Mouse (Mus musculus) ES-E14 (cell line): ENCODE measurements around the gene Olfr316. TPM values are rescaled to one million over a fixed set of nuclear protein-coding genes. Genes with fewer than 3 reads are reported as not detected.

ENCODE experiments used
- DNase-seq: peaks from one replicate; pipeline ENCODE4 v3.0.0-alpha.2; 2013; ENCODE audit warnings: low read depth, low spot score
- H3K27ac ChIP-seq: 2 replicates; pipeline ENCODE4 v1.5.1; 2012; ENCODE audit warnings: low read depth, mild to moderate bottlenecking, low read length, moderate library complexity, mixed read lengths; ENCODE audit not compliant: poor library complexity, insufficient read depth, severe bottlenecking
- H3K36me3 ChIP-seq: 2 replicates; pipeline ENCODE4 v1.6.1; 2012; ENCODE audit warnings: mild to moderate bottlenecking, low read length, moderate library complexity, mixed read lengths; ENCODE audit not compliant: control insufficient read depth, poor library complexity, insufficient read depth, severe bottlenecking
- H3K4me1 ChIP-seq, 2 experiments: fragments of 150-350 bp in 1 of 2; sonication (generic) in 1 of 2; 2 replicates each; pipeline ENCODE4 v1.6.1; 2012; ENCODE audit warnings: low read length in 2 of 2, mild to moderate bottlenecking in 1 of 2, mixed read lengths in 1 of 2; ENCODE audit not compliant: control insufficient read depth in 2 of 2, insufficient read depth in 2 of 2, poor library complexity in 1 of 2
- H3K4me3 ChIP-seq, 2 experiments: fragments of 150-350 bp in 1 of 2; sonication (generic) in 1 of 2; 2 replicates each; pipeline ENCODE4 v1.5.1; 2012; ENCODE audit warnings: low read length in 2 of 2, low read depth in 1 of 2, mild to moderate bottlenecking in 1 of 2, mixed read lengths in 1 of 2; ENCODE audit not compliant: insufficient read depth in 1 of 2, poor library complexity in 1 of 2, severe bottlenecking in 1 of 2
- H3K9ac ChIP-seq: 2 replicates; pipeline ENCODE4 v1.6.1; 2012; ENCODE audit warnings: low read depth, mild to moderate bottlenecking, low read length, mixed read lengths; ENCODE audit not compliant: poor library complexity, insufficient read depth, severe bottlenecking
- H3K9me3 ChIP-seq: fragments of 150-350 bp; sonication (generic); 2 replicates; pipeline ENCODE4 v1.6.1; 2012; ENCODE audit warnings: low read depth, mild to moderate bottlenecking, low read length; ENCODE audit not compliant: control insufficient read depth, insufficient read depth
- CHD2 ChIP-seq: IDR thresholded peaks from 2 replicates; pipeline ENCODE4 v1.6.1; 2014; ENCODE audit warnings: mild to moderate bottlenecking, low read depth, low read length, inconsistent platforms
- HCFC1 ChIP-seq: IDR thresholded peaks from 2 replicates; pipeline ENCODE4 v1.6.1; 2012; ENCODE audit warnings: low read length, inconsistent platforms, borderline replicate concordance; ENCODE audit not compliant: insufficient read depth
- MAFK ChIP-seq: IDR thresholded peaks from 2 replicates; pipeline ENCODE4 v1.6.1; 2014; ENCODE audit warnings: mild to moderate bottlenecking, low read depth, low read length, inconsistent platforms; ENCODE audit not compliant: insufficient read depth
- ZC3H11A ChIP-seq: IDR thresholded peaks from 2 replicates; pipeline ENCODE4 v1.6.1; 2012; ENCODE audit warnings: low read depth, mild to moderate bottlenecking, inconsistent platforms, low read length, borderline replicate concordance
- ZNF384 ChIP-seq: IDR thresholded peaks from 2 replicates; pipeline ENCODE4 v1.6.1; 2012; ENCODE audit warnings: low read depth, low read length, inconsistent platforms
- in situ Hi-C, 2 experiments: fragments of 600-800 bp; cut with MboI; formaldehyde crosslinking; loops; one replicate each; pipeline ENCODE4 v1.15.1; 2025; ENCODE audit warnings: low sequenced_read_pairs in 2 of 2, inconsistent platforms in 1 of 2; ENCODE audit not compliant: unreplicated experiment in 2 of 2
- total RNA-seq: library from RNA; depleted of rRNA; stranded (reverse); fragments of 300-350 nt; gene quantifications from 2 replicates; pipeline ENCODE4 v1.2.3, GENCODE M21; 2012

Gene Olfr316
- total RNA-seq, 1 experiment: not detected

GRCm38 (mm10) chr11:58784182-58784581, 31.6 kb downstream of the Olfr316 start:
- H3K36me3 ChIP-seq: no peaks in the 10 kb centered on the region
- no peak for TF ChIP-seq CHD2
- TF ChIP-seq ZNF384: no peak
- TF ChIP-seq HCFC1: no peak
- no peak for TF ChIP-seq MAFK
- no peak for TF ChIP-seq ZC3H11A
- H3K27ac ChIP-seq: no peak overlapping the region
- DNase-seq: no peak
- no peak overlapping the region for H3K9ac ChIP-seq
- H3K4me1 ChIP-seq: no peaks in the 10 kb centered on the region
- no peaks in the 10 kb centered on the region for H3K9me3 ChIP-seq
- in situ Hi-C loops: no loop called here
- no peak overlapping the region for H3K4me3 ChIP-seq

DNA sequence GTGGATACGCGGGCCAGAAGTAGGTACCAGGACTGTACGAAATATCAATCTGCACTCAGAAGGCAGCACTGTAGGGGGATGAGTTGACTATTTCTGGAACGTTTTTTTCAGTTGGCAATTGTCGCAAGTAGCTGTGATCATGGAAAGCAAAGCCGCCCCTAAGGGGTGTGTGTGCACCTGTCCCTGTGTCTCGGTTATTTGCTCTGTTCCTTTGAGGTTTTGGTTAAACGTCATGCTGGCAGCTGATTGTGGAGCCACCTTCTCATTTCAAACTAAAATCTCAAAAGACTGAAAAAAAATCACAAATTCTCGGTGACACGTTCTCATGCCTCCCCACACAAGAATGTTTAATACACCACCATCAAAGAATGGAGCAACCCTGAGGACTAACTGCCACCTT, 35.1 kb downstream of the Olfr316 start:
- no peaks in the 10 kb centered on the region for H3K9me3 ChIP-seq
- no peaks in the 10 kb centered on the region for H3K4me1 ChIP-seq
- no peak for DNase-seq
- in situ Hi-C loops: no loop called here
- H3K9ac ChIP-seq: no peak overlapping the region
- H3K36me3 ChIP-seq: no peaks in the 10 kb centered on the region
- H3K27ac ChIP-seq: no peak overlapping the region
- TF ChIP-seq CHD2 (no peak), HCFC1 (no peak), ZC3H11A (no peak), ZNF384 (no peak), MAFK (no peak)
- no peak overlapping the region for H3K4me3 ChIP-seq

DNA sequence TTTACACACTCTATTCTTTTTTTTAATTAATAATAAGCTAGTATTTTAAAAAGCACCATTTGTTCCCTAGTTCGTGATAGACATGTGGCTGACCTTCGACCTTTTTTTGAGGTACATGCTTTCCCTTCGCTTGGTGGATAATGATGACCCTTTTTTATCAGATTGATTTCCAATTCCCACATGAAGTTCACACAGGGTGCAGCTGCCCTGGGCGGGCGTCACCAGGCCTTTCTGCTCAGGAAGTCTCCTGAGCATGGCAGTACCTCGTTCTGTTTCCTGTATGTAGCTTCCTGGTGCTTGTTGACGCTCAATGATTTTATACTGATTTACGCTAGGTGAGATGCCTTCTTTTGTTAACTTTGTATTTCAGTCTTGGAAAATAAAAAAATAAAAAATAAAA, 35.8 kb downstream of the Olfr316 start:
- Histone ChIP-seq H3K36me3 (no peaks in the 10 kb centered on the region), H3K9me3 (no peaks in the 10 kb centered on the region), H3K4me3 (no peak overlapping the region), H3K9ac (no peak overlapping the region), H3K4me1 (no peaks in the 10 kb centered on the region), H3K27ac (no peak overlapping the region)
- no peak for DNase-seq
- in situ Hi-C loops: no loop called here
- TF ChIP-seq MAFK: no peak
- no peak for TF ChIP-seq ZC3H11A
- TF ChIP-seq CHD2: no peak

DNA sequence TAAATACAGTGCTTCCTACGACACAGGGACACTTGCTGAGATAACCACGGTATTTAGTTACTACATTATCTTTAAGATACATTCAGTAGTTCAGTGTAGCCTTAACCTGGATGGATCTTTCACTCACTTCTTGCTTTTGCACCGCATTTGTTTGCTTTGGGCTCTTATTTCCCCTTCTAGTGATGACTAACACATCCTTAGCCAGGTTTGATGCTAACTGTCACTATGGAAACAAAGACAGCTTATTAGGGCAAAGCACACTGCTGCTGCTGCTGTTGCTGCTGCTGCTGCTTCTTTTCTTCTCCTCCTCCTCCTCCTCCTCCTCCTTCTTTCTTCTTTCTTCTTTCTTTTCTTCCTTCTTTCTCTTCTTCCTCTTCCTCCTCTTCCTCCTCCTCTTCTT, 37.0 kb downstream of the Olfr316 start:
- H3K9ac ChIP-seq: no peak overlapping the region

GRCm38 (mm10) chr11:58790053-58790452, 37.5 kb downstream of the Olfr316 start:
- in situ Hi-C loops: no loop called here
- Histone ChIP-seq H3K9ac (no peak overlapping the region), H3K4me3 (no peak overlapping the region), H3K4me1 (no peaks in the 10 kb centered on the region), H3K36me3 (no peaks in the 10 kb centered on the region), H3K9me3 (no peaks in the 10 kb centered on the region), H3K27ac (no peak overlapping the region)
- DNase-seq: no peak
- TF ChIP-seq ZC3H11A (no peak), HCFC1 (no peak), MAFK (no peak), CHD2 (no peak), ZNF384 (no peak)

More for the DNA sequence above, 37.0 kb downstream of the Olfr316 start:
- no peak for DNase-seq
- H3K4me1 ChIP-seq: no peaks in the 10 kb centered on the region
- H3K9me3 ChIP-seq: no peaks in the 10 kb centered on the region
- H3K36me3 ChIP-seq: no peaks in the 10 kb centered on the region
- H3K27ac ChIP-seq: no peak overlapping the region
- in situ Hi-C loops: no loop called here
- TF ChIP-seq CHD2: no peak
- no peak for TF ChIP-seq ZC3H11A
- no peak for TF ChIP-seq ZNF384
- TF ChIP-seq HCFC1: no peak
- TF ChIP-seq MAFK: no peak
- no peak overlapping the region for H3K4me3 ChIP-seq
